Mouse (Mus musculus): ENCODE data around the gene Pdia3.
"Not testable (repeated sequence)": the region's sequence is repeated elsewhere in the genome, so short reads cannot be mapped to it uniquely, and the experiment has no call there.

The Pdia3 gene

GRCm38 (mm10) chr2:121442259-121443067, 28.9 kb downstream of the Pdia3 start:
- DNase-seq (ENCODE audit: low read depth, low spot score), result no peak

GRCm38 (mm10) chr2:121443068-121443349, 29.4 kb downstream of the Pdia3 start:
- no peak for DNase-seq (ENCODE audit: low read depth, low spot score)

- DNase-seq (ENCODE audit: low read depth, low spot score), result no peak
Measured at GRCm38 (mm10) chr2:121444178-121444577, 30.6 kb downstream of the Pdia3 start, which contains the start of gene Ell3. Gene Ell3 (minus strand): TSS chr2:121444278.

- DNase-seq (ENCODE audit: low read depth, low spot score), result no peak
Measured at GRCm38 (mm10) chr2:121445117-121445516, 31.5 kb downstream of the Pdia3 start.

GRCm38 (mm10) chr2:121446506-121446905, 32.9 kb downstream of the Pdia3 start:
- DNase-seq (ENCODE audit: low read depth, low spot score), result no peak

- DNase-seq (ENCODE audit: low read depth, low spot score), result no peak
Measured at GRCm38 (mm10) chr2:121447006-121447405, 33.4 kb downstream of the Pdia3 start.

- no peak for DNase-seq (ENCODE audit: low read depth, low spot score)
Measured at GRCm38 (mm10) chr2:121448136-121448535, 34.6 kb downstream of the Pdia3 start.

GRCm38 (mm10) chr2:121448739-121449535, 35.4 kb downstream of the Pdia3 start, which contains the start of gene Serf2:
Gene Serf2 (plus strand): TSS chr2:121449195.
- DNase-seq (ENCODE audit: low read depth, low spot score), result peak; percentile 94

- DNase-seq (ENCODE audit: low read depth, low spot score), result no peak
Measured at GRCm38 (mm10) chr2:121449545-121450011, 36.0 kb downstream of the Pdia3 start.

GRCm38 (mm10) chr2:121450093-121450492, 36.5 kb downstream of the Pdia3 start:
- DNase-seq (ENCODE audit: low read depth, low spot score), result no peak

- DNase-seq (ENCODE audit: low read depth, low spot score), result no peak
Measured at GRCm38 (mm10) chr2:121452361-121452760, 38.8 kb downstream of the Pdia3 start.

- no peak for DNase-seq (ENCODE audit: low read depth, low spot score)
Measured at GRCm38 (mm10) chr2:121452990-121453389, 39.4 kb downstream of the Pdia3 start, which contains the start of gene Hypk. Gene Hypk (plus strand): TSS chr2:121453290.

GRCm38 (mm10) chr2:121453917-121454316, 40.3 kb downstream of the Pdia3 start:
- DNase-seq (ENCODE audit: low read depth, low spot score), result no peak

GRCm38 (mm10) chr2:121455534-121455933, 42.0 kb downstream of the Pdia3 start:
- DNase-seq (ENCODE audit: low read depth, low spot score), result no peak

GRCm38 (mm10) chr2:121456692-121457642, 43.4 kb downstream of the Pdia3 start, which contains the start of gene Serinc4:
Gene Serinc4 (minus strand): TSS chr2:121456781.
- peak; percentile 81 for DNase-seq (ENCODE audit: low read depth, low spot score)

GRCm38 (mm10) chr2:121460071-121460470, 46.5 kb downstream of the Pdia3 start:
- no peak for DNase-seq (ENCODE audit: low read depth, low spot score)

GRCm38 (mm10) chr2:121468982-121469381, 55.4 kb downstream of the Pdia3 start:
- not testable (repeated sequence) for DNase-seq (ENCODE audit: low read depth, low spot score)

GRCm38 (mm10) chr2:121472783-121473182, 59.2 kb downstream of the Pdia3 start:
- not testable (repeated sequence) for DNase-seq (ENCODE audit: low read depth, low spot score)

- peak; percentile 94 for DNase-seq (ENCODE audit: low read depth, low spot score)
Measured at GRCm38 (mm10) chr2:121473301-121474179, 60.0 kb downstream of the Pdia3 start, which contains the start of gene Mfap1b. Gene Mfap1b (minus strand): TSS chr2:121474067.

GRCm38 (mm10) chr2:121474180-121474535, 60.6 kb downstream of the Pdia3 start:
- DNase-seq (ENCODE audit: low read depth, low spot score), result no peak

Measured in telencephalon, adult 2 months (tissue).